Mouse (Mus musculus): Measurements from ENCODE around the gene Reep1. TPM values are rescaled to one million over a fixed set of nuclear protein-coding genes. Genes with fewer than 3 reads are reported as not detected.

The Reep1 gene
- polyA plus RNA-seq, 1 experiment from 2014 or later, result 118 TPM

DNA sequence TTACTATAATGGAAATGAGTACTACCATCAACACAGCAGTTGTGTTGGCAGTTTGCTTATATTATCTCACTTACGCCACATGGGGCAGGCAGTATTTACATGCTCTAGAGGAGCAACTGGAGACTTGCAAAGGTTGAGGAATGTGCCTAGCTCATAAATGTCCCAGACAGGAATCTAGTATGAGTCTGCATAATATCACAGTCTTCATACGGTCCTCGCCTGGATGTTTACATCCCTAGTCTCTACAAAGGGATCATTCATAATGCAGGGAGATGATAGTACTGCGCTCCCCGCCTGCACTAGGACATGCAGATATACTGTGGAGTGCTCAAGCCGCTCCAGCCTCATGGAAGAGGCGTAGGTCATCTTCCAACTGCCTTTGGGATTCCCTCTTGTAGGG lies 19.3 kb downstream of the Reep1 start:
- Histone ChIP-seq H3K27me3 (ENCODE audit: control insufficient read depth, insufficient read depth, low read length) (no peaks in the 10 kb centered on the region), H3K4me2 (ENCODE audit: low read depth) (no peak overlapping the region), H3K4me3 (ENCODE audit: low read depth, low read length) (no peak overlapping the region), H3K9ac (ENCODE audit: low read length) (no peak overlapping the region), H3K36me3 (ENCODE audit: control insufficient read depth, insufficient read depth, low read length) (no peaks in the 10 kb centered on the region), H3K9me3 (ENCODE audit: control insufficient read depth, low read length) (no peaks in the 10 kb centered on the region), H3K4me1 (ENCODE audit: control insufficient read depth, insufficient read depth, low read length) (peaks cover 13% of the 10 kb centered on the region; the same call in 1 of the 2 replicates), H3K27ac (ENCODE audit: low read depth, low read length) (no peak overlapping the region)
- no peak for DNase-seq (ENCODE audit: low spot score)
- no peak for ATAC-seq (ENCODE audit: insufficient read depth, low FRiP score, low TSS enrichment)
- 88% methylated on average over 7 of the region's 7 CpGs for WGBS

DNA sequence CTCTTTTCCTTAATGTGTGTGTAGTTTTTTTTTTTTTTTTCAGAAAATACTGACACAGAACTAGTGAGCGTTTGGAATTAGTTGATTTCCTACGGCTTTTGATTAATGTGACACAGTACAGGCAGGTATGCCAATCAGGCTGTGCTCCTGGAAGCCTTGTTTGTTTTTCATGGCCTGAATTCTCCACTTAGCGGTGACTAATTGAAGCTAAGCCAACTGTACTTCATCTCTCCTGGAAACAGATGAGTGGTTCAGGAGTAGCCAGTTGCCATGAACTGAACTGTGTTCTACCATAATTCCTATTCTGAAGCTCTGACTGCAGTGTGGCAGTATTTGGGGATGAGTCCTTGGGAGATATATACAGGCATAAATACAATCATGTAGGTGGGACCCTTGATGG lies 20.9 kb downstream of the Reep1 start:
- Histone ChIP-seq H3K36me3 (ENCODE audit: control insufficient read depth, insufficient read depth, low read length) (no peaks in the 10 kb centered on the region), H3K27ac (ENCODE audit: low read depth, low read length) (no peak overlapping the region), H3K4me3 (ENCODE audit: low read depth, low read length) (no peak overlapping the region), H3K4me1 (ENCODE audit: control insufficient read depth, insufficient read depth, low read length) (peaks cover 2% of the 10 kb centered on the region; the same call in 1 of the 2 replicates), H3K4me2 (ENCODE audit: low read depth) (no peak overlapping the region), H3K27me3 (ENCODE audit: control insufficient read depth, insufficient read depth, low read length) (no peaks in the 10 kb centered on the region), H3K9ac (ENCODE audit: low read length) (no peak overlapping the region), H3K9me3 (ENCODE audit: control insufficient read depth, low read length) (no peaks in the 10 kb centered on the region)
- DNase-seq (ENCODE audit: low spot score) (no peak), ATAC-seq (ENCODE audit: insufficient read depth, low FRiP score, low TSS enrichment) (no peak)
- 85% methylated on average over 3 of the region's 3 CpGs for WGBS

DNA sequence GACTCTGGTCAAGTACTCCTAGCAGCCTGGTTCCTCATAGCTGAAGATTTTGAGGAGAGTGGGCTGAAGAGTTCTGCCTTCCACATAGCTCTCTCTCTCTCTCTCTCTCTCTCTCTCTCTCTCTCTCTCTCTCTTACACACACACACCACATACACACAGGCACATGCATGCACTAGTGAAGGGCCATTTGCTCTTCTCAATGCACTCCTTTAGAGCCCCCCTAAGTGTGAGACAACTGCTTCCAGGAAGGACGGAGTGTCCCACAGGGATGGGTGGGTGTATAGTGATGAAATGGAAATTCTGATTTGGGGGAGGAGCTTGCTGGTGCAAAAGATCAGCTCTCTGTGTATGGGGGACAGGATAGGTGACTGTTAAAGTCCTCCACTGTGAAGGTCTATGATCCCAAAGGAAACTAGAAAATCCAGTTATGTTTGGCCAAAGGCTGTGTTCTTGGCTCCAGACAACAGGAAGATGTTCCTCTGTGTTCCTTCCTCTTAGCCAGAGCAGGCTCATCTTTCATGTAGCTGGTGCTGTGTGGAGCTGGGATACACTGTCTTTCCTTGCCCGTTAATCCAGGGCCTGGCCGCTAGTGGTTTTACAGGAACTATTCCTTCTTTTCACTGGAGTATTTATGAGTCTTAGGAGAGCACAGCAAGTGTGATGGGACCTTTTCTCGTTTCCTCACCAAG lies 27.7 kb downstream of the Reep1 start:
- H3K27ac ChIP-seq (ENCODE audit: low read depth, low read length), result no peak overlapping the region
- H3K9ac ChIP-seq (ENCODE audit: low read length), result no peak overlapping the region
- H3K9me3 ChIP-seq (ENCODE audit: control insufficient read depth, low read length), result no peaks in the 10 kb centered on the region
- WGBS, result 35% methylated on average over 4 of the region's 4 CpGs
- no peak for ATAC-seq (ENCODE audit: insufficient read depth, low FRiP score, low TSS enrichment)
- H3K4me1 ChIP-seq (ENCODE audit: control insufficient read depth, insufficient read depth, low read length), result 0 out of 2 replicates have a peak, but pooled peaks cover 4% of the 10 kb centered on the region
- no peaks in the 10 kb centered on the region for H3K36me3 ChIP-seq (ENCODE audit: control insufficient read depth, insufficient read depth, low read length)
- H3K4me2 ChIP-seq (ENCODE audit: low read depth), result no peak overlapping the region
- H3K4me3 ChIP-seq (ENCODE audit: low read depth, low read length), result no peak overlapping the region
- peak; percentile 21 for DNase-seq (ENCODE audit: low spot score)
- H3K27me3 ChIP-seq (ENCODE audit: control insufficient read depth, insufficient read depth, low read length), result no peaks in the 10 kb centered on the region

DNA sequence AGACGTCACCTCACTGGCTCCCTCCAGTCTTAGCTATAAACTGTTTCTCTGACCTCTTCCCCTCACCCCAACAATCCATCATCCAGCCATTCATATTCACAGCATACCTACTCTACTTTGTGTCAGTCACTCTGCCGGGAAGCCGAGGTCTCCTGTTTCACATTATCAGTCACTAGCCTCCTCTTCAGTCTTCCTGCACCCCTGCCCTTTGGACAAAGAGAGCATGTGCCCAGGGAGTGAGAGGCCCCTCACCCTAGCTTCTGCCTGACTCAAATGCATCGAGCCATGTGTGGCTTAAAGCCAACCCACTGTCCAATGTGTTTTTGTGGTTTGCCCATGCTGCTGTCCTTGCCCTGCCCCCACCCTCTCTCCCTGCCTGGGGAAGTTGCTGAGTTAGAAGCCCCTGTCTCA lies 28.2 kb downstream of the Reep1 start:
- Histone ChIP-seq H3K27ac (ENCODE audit: low read depth, low read length) (peak overlapping the region; percentile 34; the same call in 1 of the 2 replicates), H3K4me1 (ENCODE audit: control insufficient read depth, insufficient read depth, low read length) (0 out of 2 replicates have a peak, but pooled peaks cover 4% of the 10 kb centered on the region), H3K27me3 (ENCODE audit: control insufficient read depth, insufficient read depth, low read length) (no peaks in the 10 kb centered on the region), H3K36me3 (ENCODE audit: control insufficient read depth, insufficient read depth, low read length) (no peaks in the 10 kb centered on the region), H3K4me3 (ENCODE audit: low read depth, low read length) (no peak overlapping the region), H3K9ac (ENCODE audit: low read length) (no peak overlapping the region), H3K9me3 (ENCODE audit: control insufficient read depth, low read length) (no peaks in the 10 kb centered on the region), H3K4me2 (ENCODE audit: low read depth) (no peak overlapping the region)
- WGBS, result 10% methylated on average over 4 of the region's 4 CpGs
- DNase-seq (ENCODE audit: low spot score) (peak; percentile 23), ATAC-seq (ENCODE audit: insufficient read depth, low FRiP score, low TSS enrichment) (no peak)

DNA sequence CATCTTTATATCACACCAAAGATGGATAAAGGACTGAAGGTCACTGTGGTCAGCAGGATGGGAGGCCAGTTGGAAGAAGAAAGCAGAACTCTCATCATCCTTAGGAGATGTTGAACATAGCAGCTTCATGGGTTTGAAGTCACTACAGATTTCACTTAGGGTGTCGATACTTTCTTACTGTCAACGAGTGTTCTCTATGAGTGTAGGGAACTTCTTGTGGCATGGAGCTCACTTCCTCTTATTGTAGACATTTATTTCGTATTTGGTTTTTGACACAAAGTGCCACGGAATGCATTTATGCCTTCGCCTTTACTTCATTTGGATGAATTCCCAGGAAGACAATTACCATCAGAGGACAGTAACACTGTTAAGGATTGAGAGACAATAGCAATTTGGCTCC lies 28.7 kb downstream of the Reep1 start:
- ATAC-seq (ENCODE audit: insufficient read depth, low FRiP score, low TSS enrichment) (no peak), DNase-seq (ENCODE audit: low spot score) (no peak)
- H3K4me2 ChIP-seq (ENCODE audit: low read depth), result no peak overlapping the region
- H3K27ac ChIP-seq (ENCODE audit: low read depth, low read length), result peak overlapping the region; percentile 34; the same call in 1 of the 2 replicates
- H3K4me1 ChIP-seq (ENCODE audit: control insufficient read depth, insufficient read depth, low read length), result 0 out of 2 replicates have a peak, but pooled peaks cover 4% of the 10 kb centered on the region
- H3K36me3 ChIP-seq (ENCODE audit: control insufficient read depth, insufficient read depth, low read length), result no peaks in the 10 kb centered on the region
- H3K9ac ChIP-seq (ENCODE audit: low read length), result no peak overlapping the region
- H3K27me3 ChIP-seq (ENCODE audit: control insufficient read depth, insufficient read depth, low read length), result no peaks in the 10 kb centered on the region
- no peak overlapping the region for H3K4me3 ChIP-seq (ENCODE audit: low read depth, low read length)
- H3K9me3 ChIP-seq (ENCODE audit: control insufficient read depth, low read length), result no peaks in the 10 kb centered on the region
- 93% methylated on average over 5 of the region's 5 CpGs for WGBS

DNA sequence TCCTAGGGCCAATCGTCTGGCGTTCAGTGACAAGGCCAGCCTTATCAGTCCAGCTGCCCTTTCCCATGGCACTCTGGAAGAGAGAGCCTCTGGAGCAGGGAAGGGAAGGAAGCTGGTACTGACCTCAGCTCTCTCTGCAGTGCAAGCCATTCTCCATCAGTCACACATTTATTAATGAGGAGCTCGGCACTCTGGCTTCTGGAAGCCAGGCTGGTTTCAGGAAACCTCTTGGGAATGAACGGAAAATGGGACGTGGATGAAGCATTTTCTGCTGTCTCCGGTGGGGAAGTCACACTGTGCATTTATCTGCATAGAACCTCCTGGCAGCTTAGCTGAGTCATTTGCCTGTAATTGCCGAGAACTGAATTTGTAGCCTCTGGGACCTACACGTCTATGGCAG lies 29.8 kb downstream of the Reep1 start:
- no peak overlapping the region for H3K4me3 ChIP-seq (ENCODE audit: low read depth, low read length)
- H3K27me3 ChIP-seq (ENCODE audit: control insufficient read depth, insufficient read depth, low read length), result no peaks in the 10 kb centered on the region
- 80% methylated on average over 8 of the region's 8 CpGs for whole genome bisulfite sequencing
- H3K27ac ChIP-seq (ENCODE audit: low read depth, low read length), result no peak overlapping the region
- H3K4me2 ChIP-seq (ENCODE audit: low read depth), result no peak overlapping the region
- 0 out of 2 replicates have a peak, but pooled peaks cover 4% of the 10 kb centered on the region for H3K4me1 ChIP-seq (ENCODE audit: control insufficient read depth, insufficient read depth, low read length)
- no peak for DNase-seq (ENCODE audit: low spot score)
- H3K9ac ChIP-seq (ENCODE audit: low read length), result no peak overlapping the region
- ATAC-seq (ENCODE audit: insufficient read depth, low FRiP score, low TSS enrichment), result no peak
- no peaks in the 10 kb centered on the region for H3K36me3 ChIP-seq (ENCODE audit: control insufficient read depth, insufficient read depth, low read length)
- no peaks in the 10 kb centered on the region for H3K9me3 ChIP-seq (ENCODE audit: control insufficient read depth, low read length)

DNA sequence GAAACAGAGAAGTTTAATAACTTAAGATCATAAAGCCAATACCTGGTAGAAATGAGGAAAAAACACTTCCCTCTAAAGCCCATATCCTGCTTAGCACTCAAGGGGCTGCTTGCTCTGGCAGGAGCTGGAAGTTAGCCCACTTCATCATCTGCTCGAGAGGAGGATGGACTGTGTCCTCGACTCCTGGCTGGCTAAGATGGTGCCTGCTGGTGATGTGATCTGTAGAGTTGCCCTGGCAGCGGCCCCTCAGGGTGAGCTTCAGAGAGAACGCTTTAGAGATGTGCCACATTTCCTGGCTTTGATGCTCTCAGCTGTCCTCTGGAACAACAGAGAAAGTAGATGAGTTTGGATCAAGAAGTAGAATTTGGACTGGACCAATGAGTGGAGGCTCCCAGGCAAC lies 31.2 kb downstream of the Reep1 start:
- no peaks in the 10 kb centered on the region for H3K27me3 ChIP-seq (ENCODE audit: control insufficient read depth, insufficient read depth, low read length)
- H3K4me1 ChIP-seq (ENCODE audit: control insufficient read depth, insufficient read depth, low read length), result 0 out of 2 replicates have a peak, but pooled peaks cover 4% of the 10 kb centered on the region
- no peak overlapping the region for H3K4me2 ChIP-seq (ENCODE audit: low read depth)
- WGBS, result 74% methylated on average over 4 of the region's 4 CpGs
- no peaks in the 10 kb centered on the region for H3K36me3 ChIP-seq (ENCODE audit: control insufficient read depth, insufficient read depth, low read length)
- no peak overlapping the region for H3K27ac ChIP-seq (ENCODE audit: low read depth, low read length)
- H3K9me3 ChIP-seq (ENCODE audit: control insufficient read depth, low read length), result no peaks in the 10 kb centered on the region
- no peak overlapping the region for H3K4me3 ChIP-seq (ENCODE audit: low read depth, low read length)
- DNase-seq (ENCODE audit: low spot score) (no peak), ATAC-seq (ENCODE audit: insufficient read depth, low FRiP score, low TSS enrichment) (no peak)
- no peak overlapping the region for H3K9ac ChIP-seq (ENCODE audit: low read length)

DNA sequence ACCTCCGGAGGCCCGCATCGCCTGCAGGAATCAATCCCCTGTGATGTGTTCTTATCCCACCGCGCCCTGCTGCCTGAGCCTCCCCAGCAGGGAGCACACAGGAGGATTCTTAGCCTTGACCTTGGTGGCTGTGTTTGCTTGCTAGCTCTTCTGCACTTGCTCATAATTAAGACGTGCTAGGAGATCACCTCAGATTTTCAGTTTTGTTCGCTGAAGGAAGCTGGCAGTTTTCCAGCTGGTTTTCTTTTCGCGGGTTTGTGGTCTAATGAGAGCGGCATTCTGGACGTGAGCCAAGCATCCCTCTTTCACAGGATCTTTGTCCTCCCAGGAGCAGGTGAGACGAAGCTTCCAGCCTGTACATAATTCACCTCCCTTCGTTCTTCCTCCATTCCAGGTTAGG lies 33.6 kb downstream of the Reep1 start:
- Histone ChIP-seq H3K27ac (ENCODE audit: low read depth, low read length) (no peak overlapping the region), H3K4me2 (ENCODE audit: low read depth) (no peak overlapping the region), H3K9ac (ENCODE audit: low read length) (no peak overlapping the region), H3K9me3 (ENCODE audit: control insufficient read depth, low read length) (no peaks in the 10 kb centered on the region), H3K4me1 (ENCODE audit: control insufficient read depth, insufficient read depth, low read length) (no peaks in the 10 kb centered on the region), H3K27me3 (ENCODE audit: control insufficient read depth, insufficient read depth, low read length) (no peaks in the 10 kb centered on the region), H3K36me3 (ENCODE audit: control insufficient read depth, insufficient read depth, low read length) (no peaks in the 10 kb centered on the region), H3K4me3 (ENCODE audit: low read depth, low read length) (no peak overlapping the region)
- DNase-seq (ENCODE audit: low spot score) (no peak), ATAC-seq (ENCODE audit: insufficient read depth, low FRiP score, low TSS enrichment) (no peak)
- 72% methylated on average over 13 of the region's 13 CpGs for WGBS

DNA sequence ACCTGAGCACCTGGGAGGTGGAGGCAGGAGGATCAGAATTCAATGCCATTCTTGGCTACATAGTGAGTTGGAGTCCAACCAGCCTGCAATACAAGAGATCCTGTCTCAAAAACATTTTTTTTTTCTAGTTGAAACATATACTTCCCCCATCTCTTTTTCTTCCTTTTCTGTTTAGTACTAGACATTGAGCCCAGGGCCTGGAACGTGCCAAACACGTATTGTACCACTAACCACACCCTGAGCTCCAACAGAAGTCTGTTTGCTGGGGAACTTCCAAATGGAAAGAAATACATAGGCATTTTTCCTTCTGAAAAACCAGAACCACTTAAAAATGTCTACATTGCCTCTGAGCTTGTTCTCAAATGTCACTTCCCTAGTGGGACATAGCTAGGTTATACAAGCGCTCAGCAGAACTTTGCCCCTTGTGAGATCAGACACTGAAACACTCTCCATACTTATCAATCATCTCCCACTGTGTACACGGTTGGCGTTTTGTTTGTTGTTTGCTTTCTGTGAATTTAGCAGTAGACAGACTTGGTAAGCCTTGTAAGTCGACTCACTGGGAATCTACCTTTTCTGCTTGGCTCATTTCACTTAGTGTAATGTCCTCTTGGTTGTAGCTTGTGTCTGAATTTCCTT lies 34.8 kb downstream of the Reep1 start:
- Histone ChIP-seq H3K27me3 (ENCODE audit: control insufficient read depth, insufficient read depth, low read length) (no peaks in the 10 kb centered on the region), H3K4me2 (ENCODE audit: low read depth) (no peak overlapping the region), H3K9me3 (ENCODE audit: control insufficient read depth, low read length) (no peaks in the 10 kb centered on the region), H3K9ac (ENCODE audit: low read length) (no peak overlapping the region), H3K4me1 (ENCODE audit: control insufficient read depth, insufficient read depth, low read length) (no peaks in the 10 kb centered on the region), H3K4me3 (ENCODE audit: low read depth, low read length) (no peak overlapping the region), H3K27ac (ENCODE audit: low read depth, low read length) (no peak overlapping the region), H3K36me3 (ENCODE audit: control insufficient read depth, insufficient read depth, low read length) (no peaks in the 10 kb centered on the region)
- ATAC-seq (ENCODE audit: insufficient read depth, low FRiP score, low TSS enrichment) (no peak), DNase-seq (ENCODE audit: low spot score) (no peak)
- 90% methylated on average over 6 of the region's 6 CpGs for WGBS

All from neural tube, embryonic 11.5 days (tissue).